Mouse (Mus musculus) heart, embryonic 10.5 days (tissue): ENCODE data around the gene Unc119. TPM values are rescaled to one million over a fixed set of nuclear protein-coding genes. Genes with fewer than 3 reads are reported as not detected.

Experiments
- DNase-seq: peaks from one replicate; pipeline ENCODE4 v3.0.0-alpha.2; 2017; ENCODE audit warnings: low spot score
- H3K27ac ChIP-seq: fragments of 300-500 bp; sonication (generic); 2 replicates; pipeline ENCODE4 v1.5.1; 2016; ENCODE audit warnings: mild to moderate bottlenecking
- H3K27me3 ChIP-seq: fragments of 300-500 bp; sonication (generic); 2 replicates; pipeline ENCODE4 v1.6.1; 2016; ENCODE audit warnings: mild to moderate bottlenecking; ENCODE audit not compliant: poor library complexity, insufficient read depth, severe bottlenecking
- H3K36me3 ChIP-seq: fragments of 300-500 bp; sonication (generic); 2 replicates; pipeline ENCODE4 v1.6.1; 2016; ENCODE audit warnings: mild to moderate bottlenecking, moderate library complexity
- H3K4me1 ChIP-seq: fragments of 300-500 bp; sonication (generic); 2 replicates; pipeline ENCODE4 v1.6.1; 2016; ENCODE audit warnings: mild to moderate bottlenecking
- H3K4me3 ChIP-seq: fragments of 300-500 bp; sonication (generic); 2 replicates; pipeline ENCODE4 v1.5.1; 2016; ENCODE audit warnings: mild to moderate bottlenecking, moderate library complexity
- H3K9me3 ChIP-seq: fragments of 300-500 bp; sonication (generic); 2 replicates; pipeline ENCODE4 v1.6.1; 2016; ENCODE audit warnings: mild to moderate bottlenecking, moderate library complexity
- WGBS: fragments of 180-500 bp; shearing (Covaris S2); methylation state at CpG from one replicate; pipeline ENCODE4 v1.1.7; 2016; 5-methylcytosine and 5-hydroxymethylcytosine counted together
- polyA plus RNA-seq: library from polyadenylated mRNA; unstranded; fragments of >200 nt; fragmentation: Nextera tagmentation; extraction: Ambion mirVana; gene quantifications from 2 replicates; pipeline ENCODE4 v1.2.1, GENCODE M21; 2016

Unc119 gene
- polyA plus RNA-seq, 1 experiment from 2014 or later, result 66.1 TPM

GRCm38 (mm10) chr11:78347070-78347754, 3.9 kb downstream of the Unc119 start:
- peaks cover 20% of the 10 kb centered on the region for H3K36me3 ChIP-seq
- peaks cover 64% of the 10 kb centered on the region for H3K4me1 ChIP-seq
- no peak overlapping the region for H3K27ac ChIP-seq
- WGBS, result 90% methylated on average over 10 of the region's 10 CpGs
- no peak for DNase-seq
- no peak overlapping the region for H3K4me3 ChIP-seq
- H3K27me3 ChIP-seq, result no peaks in the 10 kb centered on the region
- H3K9me3 ChIP-seq, result no peaks in the 10 kb centered on the region

- Histone ChIP-seq H3K4me1 (peaks cover 61% of the 10 kb centered on the region), H3K27ac (no peak overlapping the region), H3K9me3 (no peaks in the 10 kb centered on the region), H3K27me3 (no peaks in the 10 kb centered on the region), H3K36me3 (peaks cover 20% of the 10 kb centered on the region), H3K4me3 (no peak overlapping the region)
- WGBS, result 73% methylated on average over 9 of the region's 9 CpGs
- DNase-seq, result no peak
Measured at GRCm38 (mm10) chr11:78347908-78348307, 4.6 kb downstream of the Unc119 start.

GRCm38 (mm10) chr11:78348474-78348873, 5.2 kb downstream of the Unc119 start:
- peaks cover 57% of the 10 kb centered on the region for H3K4me1 ChIP-seq
- H3K27ac ChIP-seq, result no peak overlapping the region
- WGBS, result 71% methylated on average over 7 of the region's 7 CpGs
- no peaks in the 10 kb centered on the region for H3K9me3 ChIP-seq
- peaks cover 20% of the 10 kb centered on the region for H3K36me3 ChIP-seq
- no peaks in the 10 kb centered on the region for H3K27me3 ChIP-seq
- H3K4me3 ChIP-seq, result no peak overlapping the region
- DNase-seq, result no peak

- WGBS, result 83% methylated on average over 4 of the region's 4 CpGs
- H3K27me3 ChIP-seq, result no peaks in the 10 kb centered on the region
- H3K4me1 ChIP-seq, result peaks cover 45% of the 10 kb centered on the region
- H3K27ac ChIP-seq, result no peak overlapping the region
- no peak for DNase-seq
- H3K36me3 ChIP-seq, result peaks cover 19% of the 10 kb centered on the region
- no peak overlapping the region for H3K4me3 ChIP-seq
- no peaks in the 10 kb centered on the region for H3K9me3 ChIP-seq
Measured at GRCm38 (mm10) chr11:78349441-78350358, 6.4 kb downstream of the Unc119 start.

- 82% methylated on average over 1 of the region's 1 CpGs for WGBS
- no peak overlapping the region for H3K4me3 ChIP-seq
- H3K4me1 ChIP-seq, result peaks cover 14% of the 10 kb centered on the region
- DNase-seq, result no peak
- peaks cover 12% of the 10 kb centered on the region for H3K36me3 ChIP-seq
- H3K27me3 ChIP-seq, result peaks cover 6% of the 10 kb centered on the region; the same call in 1 of the 2 replicates
- no peaks in the 10 kb centered on the region for H3K9me3 ChIP-seq
- no peak overlapping the region for H3K27ac ChIP-seq
Measured at GRCm38 (mm10) chr11:78353081-78353480, 9.8 kb downstream of the Unc119 start.

GRCm38 (mm10) chr11:78354905-78355304, 11.6 kb downstream of the Unc119 start:
- H3K36me3 ChIP-seq, result no peaks in the 10 kb centered on the region
- DNase-seq, result no peak
- peaks cover 7% of the 10 kb centered on the region for H3K4me1 ChIP-seq
- no peaks in the 10 kb centered on the region for H3K9me3 ChIP-seq
- H3K4me3 ChIP-seq, result no peak overlapping the region
- 59% methylated on average over 6 of the region's 6 CpGs for WGBS
- H3K27me3 ChIP-seq, result peaks cover 20% of the 10 kb centered on the region
- no peak overlapping the region for H3K27ac ChIP-seq

GRCm38 (mm10) chr11:78355471-78356238, 12.4 kb downstream of the Unc119 start:
- Histone ChIP-seq H3K27ac (no peak overlapping the region), H3K27me3 (peaks cover 21% of the 10 kb centered on the region), H3K9me3 (no peaks in the 10 kb centered on the region), H3K4me3 (no peak overlapping the region), H3K36me3 (no peaks in the 10 kb centered on the region), H3K4me1 (peaks cover 12% of the 10 kb centered on the region; the same call in 1 of the 2 replicates)
- WGBS, result 27% methylated on average over 4 of the region's 4 CpGs
- no peak for DNase-seq

- 12% methylated on average over 22 of the region's 22 CpGs for WGBS
Measured at GRCm38 (mm10) chr11:78358330-78359007, 15.2 kb downstream of the Unc119 start.

GRCm38 (mm10) chr11:78360125-78360788, 17.0 kb downstream of the Unc119 start:
- no peaks in the 10 kb centered on the region for H3K9me3 ChIP-seq
- H3K36me3 ChIP-seq, result no peaks in the 10 kb centered on the region
- peak; percentile 89 for DNase-seq
- 11% methylated on average over 13 of the region's 13 CpGs for WGBS
- H3K4me3 ChIP-seq, result peak overlapping the region; percentile 56
- no peak overlapping the region for H3K27ac ChIP-seq
- peaks cover 29% of the 10 kb centered on the region for H3K27me3 ChIP-seq
- peaks cover 14% of the 10 kb centered on the region; the same call in 1 of the 2 replicates for H3K4me1 ChIP-seq

More at GRCm38 (mm10) chr11:78358330-78359007, 15.2 kb downstream of the Unc119 start:
- Histone ChIP-seq H3K27me3 (peaks cover 27% of the 10 kb centered on the region), H3K4me1 (peaks cover 14% of the 10 kb centered on the region; the same call in 1 of the 2 replicates), H3K36me3 (no peaks in the 10 kb centered on the region), H3K4me3 (no peak overlapping the region), H3K27ac (no peak overlapping the region), H3K9me3 (no peaks in the 10 kb centered on the region)
- no peak for DNase-seq

GRCm38 (mm10) chr11:78360789-78361131, 17.5 kb downstream of the Unc119 start:
- H3K36me3 ChIP-seq, result no peaks in the 10 kb centered on the region
- peaks cover 14% of the 10 kb centered on the region; the same call in 1 of the 2 replicates for H3K4me1 ChIP-seq
- H3K27ac ChIP-seq, result no peak overlapping the region
- DNase-seq, result no peak
- H3K4me3 ChIP-seq, result peak overlapping the region; percentile 56; the same call in 1 of the 2 replicates
- peaks cover 34% of the 10 kb centered on the region for H3K27me3 ChIP-seq
- H3K9me3 ChIP-seq, result no peaks in the 10 kb centered on the region
- WGBS, result 39% methylated on average over 2 of the region's 2 CpGs

GRCm38 (mm10) chr11:78363309-78364007, 20.2 kb downstream of the Unc119 start:
- H3K4me3 ChIP-seq, result no peak overlapping the region
- H3K27me3 ChIP-seq, result peaks cover 49% of the 10 kb centered on the region
- 73% methylated on average over 13 of the region's 13 CpGs for WGBS
- H3K9me3 ChIP-seq, result no peaks in the 10 kb centered on the region
- peaks cover 12% of the 10 kb centered on the region; the same call in 1 of the 2 replicates for H3K4me1 ChIP-seq
- no peaks in the 10 kb centered on the region for H3K36me3 ChIP-seq
- no peak overlapping the region for H3K27ac ChIP-seq
- DNase-seq, result no peak
